Mouse (Mus musculus): ENCODE measurements at regions not wholly inside any gene's neighbourhood (a gene's known extent, or its start where the extent isn't known, plus 50 kb on each side); places are given as distances from the start of the nearest gene placed in this dataset.

DNA sequence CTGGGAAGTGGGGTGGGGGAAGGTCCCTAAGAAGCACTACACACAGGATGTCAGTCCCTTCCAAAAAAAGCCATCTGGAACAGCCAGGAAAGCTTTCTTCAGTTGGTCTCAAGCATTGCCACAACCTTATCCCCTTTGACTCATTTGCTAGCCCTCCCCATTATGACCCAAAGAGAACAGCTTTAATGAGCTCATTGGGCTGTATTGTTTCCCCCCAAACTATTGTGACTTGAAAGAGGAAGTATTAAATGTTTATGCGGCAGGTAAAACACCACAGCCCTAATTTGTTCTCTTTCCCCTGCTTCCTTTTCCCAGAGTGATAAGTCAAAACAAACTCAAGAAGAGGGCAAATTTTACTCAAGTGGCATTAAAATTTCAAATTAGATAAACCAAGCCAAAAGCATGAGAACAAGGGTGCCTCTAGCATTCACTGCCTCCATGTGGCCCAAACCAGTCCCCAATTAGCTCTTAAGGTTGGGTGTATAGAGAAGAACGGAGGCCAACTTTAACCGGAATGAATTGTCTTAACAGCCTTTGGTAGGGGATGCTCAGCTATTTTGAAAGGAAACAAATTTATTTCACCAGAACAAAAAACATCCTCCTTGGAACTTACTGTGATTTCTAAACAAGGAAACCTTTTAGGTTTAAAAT lies 196.7 kb upstream of the Sp8 start:
- Histone ChIP-seq H3K27ac (ENCODE audit: low read depth, low read length) (no peak overlapping the region), H3K9me3 (ENCODE audit: low read length) (no peaks in the 10 kb centered on the region), H3K27me3 (ENCODE audit: insufficient read depth, low read length) (peaks cover 42% of the 10 kb centered on the region), H3K4me2 (ENCODE audit: low read depth, low read length, poor library complexity, severe bottlenecking) (no peak overlapping the region), H3K36me3 (ENCODE audit: insufficient read depth, low read length) (no peaks in the 10 kb centered on the region), H3K9ac (replicated peaks; ENCODE audit: low read length, poor library complexity, severe bottlenecking) (no peak overlapping the region), H3K4me1 (ENCODE audit: insufficient read depth, low read length) (no peaks in the 10 kb centered on the region), H3K4me3 (ENCODE audit: low read depth, low read length) (no peak overlapping the region)
- WGBS = 61% methylated on average over 3 of the region's 3 CpGs
- ATAC-seq (ENCODE audit: low FRiP score) = no peak
- no peak for TF ChIP-seq CTCF (IDR thresholded peaks at IDR 0.05)
- no peak for DNase-seq (ENCODE audit: low spot score)

DNA sequence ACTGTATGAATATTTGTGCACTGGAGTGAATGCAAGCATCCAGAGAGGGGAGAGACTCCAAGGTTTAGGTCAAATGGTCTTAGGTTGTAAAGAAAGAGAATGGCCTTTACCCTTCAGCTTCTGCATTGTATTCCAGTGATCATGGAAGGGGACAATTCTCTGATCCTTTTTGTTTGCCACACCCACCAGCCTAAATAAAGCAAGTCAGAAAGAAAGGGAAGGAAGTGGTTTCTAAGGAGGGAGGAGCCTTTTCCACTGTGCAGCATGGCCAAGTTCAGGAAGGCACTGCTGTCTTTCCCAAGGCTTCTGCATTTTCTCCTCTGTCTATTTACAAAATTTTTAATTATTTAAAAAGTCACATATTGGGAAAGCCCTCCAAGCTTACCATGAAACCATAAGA lies 197.5 kb upstream of the Sp8 start:
- Histone ChIP-seq H3K36me3 (ENCODE audit: insufficient read depth, low read length) (no peaks in the 10 kb centered on the region), H3K9ac (replicated peaks; ENCODE audit: low read length, poor library complexity, severe bottlenecking) (no peak overlapping the region), H3K4me2 (ENCODE audit: low read depth, low read length, poor library complexity, severe bottlenecking) (no peak overlapping the region), H3K4me3 (ENCODE audit: low read depth, low read length) (no peak overlapping the region), H3K27ac (ENCODE audit: low read depth, low read length) (no peak overlapping the region), H3K4me1 (ENCODE audit: insufficient read depth, low read length) (no peaks in the 10 kb centered on the region), H3K27me3 (ENCODE audit: insufficient read depth, low read length) (peaks cover 44% of the 10 kb centered on the region), H3K9me3 (ENCODE audit: low read length) (no peaks in the 10 kb centered on the region)
- no peak for ATAC-seq (ENCODE audit: low FRiP score)
- DNase-seq (ENCODE audit: low spot score) = no peak
- no peak for TF ChIP-seq CTCF (IDR thresholded peaks at IDR 0.05)

DNA sequence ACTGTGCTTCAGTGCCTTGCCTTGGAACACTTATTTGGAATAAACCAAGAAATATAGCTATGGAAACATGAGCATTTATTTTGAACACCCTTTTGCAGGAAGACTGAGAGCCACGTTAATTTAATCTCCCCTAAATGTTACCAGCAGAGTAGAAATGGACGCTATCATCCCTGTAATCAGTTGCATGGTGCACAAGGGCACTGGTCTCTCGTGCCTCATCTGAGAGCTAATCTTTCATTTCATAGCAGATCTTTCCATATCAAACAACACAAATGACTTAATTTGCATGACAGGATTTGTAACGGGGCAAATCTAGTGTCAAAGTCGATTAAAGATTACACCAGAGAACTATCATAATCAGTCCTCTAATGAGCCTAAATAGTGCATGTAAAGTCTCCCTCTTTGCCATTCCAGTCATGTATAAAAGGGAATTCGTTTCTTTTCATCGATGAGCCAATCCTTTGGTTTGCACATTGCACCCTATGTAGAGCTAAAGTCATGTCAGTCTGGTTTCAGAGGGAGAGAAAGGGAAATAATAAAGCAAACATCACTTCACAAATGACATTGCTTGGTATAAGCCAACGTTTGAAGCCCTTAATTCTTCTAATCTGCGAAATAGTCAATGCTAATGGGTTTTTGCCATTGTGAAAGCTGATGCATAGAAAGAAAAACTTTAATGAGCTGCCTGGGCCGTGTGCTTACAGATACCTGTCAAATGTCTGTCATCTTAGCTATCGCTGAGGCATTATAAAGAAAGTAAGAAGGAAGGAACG lies 198.7 kb upstream of the Sp8 start:
- H3K4me1 ChIP-seq (ENCODE audit: insufficient read depth, low read length) = no peaks in the 10 kb centered on the region
- H3K4me2 ChIP-seq (ENCODE audit: low read depth, low read length, poor library complexity, severe bottlenecking) = no peak overlapping the region
- 17% methylated on average over 12 of the region's 12 CpGs for WGBS
- no peak overlapping the region for H3K27ac ChIP-seq (ENCODE audit: low read depth, low read length)
- H3K27me3 ChIP-seq (ENCODE audit: insufficient read depth, low read length) = peaks cover 52% of the 10 kb centered on the region
- no peaks in the 10 kb centered on the region for H3K36me3 ChIP-seq (ENCODE audit: insufficient read depth, low read length)
- no peak overlapping the region for H3K9ac ChIP-seq (replicated peaks; ENCODE audit: low read length, poor library complexity, severe bottlenecking)
- no peak overlapping the region for H3K4me3 ChIP-seq (ENCODE audit: low read depth, low read length)
- TF ChIP-seq CTCF (IDR thresholded peaks at IDR 0.05) = no peak
- no peaks in the 10 kb centered on the region for H3K9me3 ChIP-seq (ENCODE audit: low read length)
- DNase-seq (ENCODE audit: low spot score) = no peak
- ATAC-seq (ENCODE audit: low FRiP score) = no peak

DNA sequence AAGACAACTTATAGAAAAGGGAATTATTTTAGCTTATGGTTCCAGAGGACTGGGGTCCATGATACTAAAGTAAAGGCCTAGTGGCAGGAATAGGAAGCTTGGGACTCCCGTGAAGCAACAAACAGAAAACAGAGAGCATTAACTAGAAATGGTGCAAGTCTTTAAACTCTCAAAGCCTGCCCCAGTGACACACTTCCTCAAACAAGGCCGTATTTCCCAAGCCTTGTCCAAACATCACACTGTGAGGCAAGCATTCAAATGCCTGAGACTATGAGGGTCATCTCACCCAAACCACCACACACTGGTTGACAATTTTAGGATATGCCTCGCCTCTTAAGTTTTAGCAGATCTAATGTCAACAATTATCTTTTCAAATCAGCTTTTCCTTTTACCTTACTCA lies 205.2 kb upstream of the Sp8 start:
- TF ChIP-seq CTCF (IDR thresholded peaks at IDR 0.05) = no peak
- Histone ChIP-seq H3K4me1 (ENCODE audit: insufficient read depth, low read length) (peaks cover 3% of the 10 kb centered on the region; the same call in 1 of the 2 replicates), H3K4me3 (ENCODE audit: low read depth, low read length) (no peak overlapping the region), H3K9ac (replicated peaks; ENCODE audit: low read length, poor library complexity, severe bottlenecking) (no peak overlapping the region), H3K4me2 (ENCODE audit: low read depth, low read length, poor library complexity, severe bottlenecking) (no peak overlapping the region), H3K9me3 (ENCODE audit: low read length) (no peaks in the 10 kb centered on the region), H3K36me3 (ENCODE audit: insufficient read depth, low read length) (no peaks in the 10 kb centered on the region), H3K27ac (ENCODE audit: low read depth, low read length) (no peak overlapping the region), H3K27me3 (ENCODE audit: insufficient read depth, low read length) (peaks cover 26% of the 10 kb centered on the region)
- ATAC-seq (ENCODE audit: low FRiP score) = no peak
- no peak for DNase-seq (ENCODE audit: low spot score)
- WGBS = 86% methylated on average over 3 of the region's 3 CpGs

DNA sequence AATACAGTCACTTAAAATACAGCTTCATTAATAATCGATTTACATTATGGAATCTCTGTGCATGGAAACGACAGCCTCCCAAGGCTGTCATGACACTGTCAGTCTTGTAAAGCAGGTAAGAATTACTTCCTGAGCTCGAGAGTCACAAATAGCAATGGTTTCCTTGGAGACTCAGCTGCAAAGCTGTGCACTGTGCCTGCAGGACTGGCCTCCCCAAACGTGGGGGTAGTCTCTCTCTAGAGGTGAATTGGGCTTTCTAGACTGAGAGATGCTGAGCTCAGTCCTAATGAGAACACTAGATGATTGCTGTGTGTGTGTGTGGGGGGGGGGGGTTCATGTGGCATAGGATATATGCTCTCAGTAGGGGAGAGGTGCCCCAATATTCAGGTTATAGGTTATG lies 208.9 kb upstream of the Sp8 start:
- 31% methylated on average over 4 of the region's 4 CpGs for WGBS
- TF ChIP-seq CTCF (IDR thresholded peaks at IDR 0.05) = no peak
- Histone ChIP-seq H3K27ac (ENCODE audit: low read depth, low read length) (no peak overlapping the region), H3K36me3 (ENCODE audit: insufficient read depth, low read length) (no peaks in the 10 kb centered on the region), H3K4me3 (ENCODE audit: low read depth, low read length) (no peak overlapping the region), H3K27me3 (ENCODE audit: insufficient read depth, low read length) (no peaks in the 10 kb centered on the region), H3K9me3 (ENCODE audit: low read length) (no peaks in the 10 kb centered on the region), H3K9ac (replicated peaks; ENCODE audit: low read length, poor library complexity, severe bottlenecking) (no peak overlapping the region), H3K4me1 (ENCODE audit: insufficient read depth, low read length) (peaks cover 3% of the 10 kb centered on the region; the same call in 1 of the 2 replicates), H3K4me2 (ENCODE audit: low read depth, low read length, poor library complexity, severe bottlenecking) (no peak overlapping the region)
- DNase-seq (ENCODE audit: low spot score) = no peak
- 0 out of 2 replicates have a peak, but pooled peaks have one; percentile 47 for ATAC-seq (ENCODE audit: low FRiP score)

DNA sequence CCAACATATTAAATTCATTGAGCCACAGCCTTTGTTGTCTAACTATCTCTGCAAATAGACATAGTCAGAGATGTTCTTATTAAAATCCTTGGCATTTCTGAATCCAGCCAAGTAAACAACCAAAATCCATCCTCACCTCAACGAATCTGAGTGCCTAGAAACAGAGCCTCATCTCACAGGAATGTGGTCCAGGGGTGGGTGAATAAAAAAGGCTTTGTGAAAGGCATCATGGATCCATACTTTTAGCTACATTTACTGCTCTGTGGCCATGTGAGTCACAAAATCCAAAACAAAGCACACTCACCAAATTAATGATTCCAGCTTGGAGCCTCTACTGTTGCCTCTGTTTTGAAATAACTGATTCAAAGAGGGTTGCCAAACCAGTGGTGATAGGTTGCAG lies 210.7 kb upstream of the Sp8 start:
- ATAC-seq (ENCODE audit: low FRiP score) = no peak
- Histone ChIP-seq H3K27ac (ENCODE audit: low read depth, low read length) (no peak overlapping the region), H3K9ac (replicated peaks; ENCODE audit: low read length, poor library complexity, severe bottlenecking) (no peak overlapping the region), H3K36me3 (ENCODE audit: insufficient read depth, low read length) (no peaks in the 10 kb centered on the region), H3K4me2 (ENCODE audit: low read depth, low read length, poor library complexity, severe bottlenecking) (no peak overlapping the region), H3K9me3 (ENCODE audit: low read length) (no peaks in the 10 kb centered on the region), H3K27me3 (ENCODE audit: insufficient read depth, low read length) (no peaks in the 10 kb centered on the region), H3K4me3 (ENCODE audit: low read depth, low read length) (no peak overlapping the region), H3K4me1 (ENCODE audit: insufficient read depth, low read length) (peaks cover 3% of the 10 kb centered on the region; the same call in 1 of the 2 replicates)
- WGBS = 30% methylated on average over 1 of the region's 1 CpGs
- no peak for DNase-seq (ENCODE audit: low spot score)
- no peak for TF ChIP-seq CTCF (IDR thresholded peaks at IDR 0.05)
